Mouse (Mus musculus) liver, embryonic 13.5 days (tissue): ENCODE results near the gene Lkaaear1. TPM values are rescaled to one million over a fixed set of nuclear protein-coding genes. Genes with fewer than 3 reads are reported as not detected.

Experiments used
- ATAC-seq: fragments of 200-750 bp; cut with Nextera tagmentation; 2 replicates; pipeline ENCODE4 v1.8.0; 2017; ENCODE audit warnings: low read depth, mild to moderate bottlenecking, moderate number of reproducible peaks, moderate library complexity
- DNase-seq: peaks from one replicate; pipeline ENCODE4 v3.0.0; 2022
- H3K27ac ChIP-seq: fragments of 300-500 bp; sonication (generic); 2 replicates; pipeline ENCODE4 v1.5.1; 2015; ENCODE audit warnings: moderate library complexity, mild to moderate bottlenecking, inconsistent platforms
- H3K27me3 ChIP-seq: fragments of 300-500 bp; sonication (generic); 2 replicates; pipeline ENCODE4 v1.6.1; 2015; ENCODE audit warnings: mild to moderate bottlenecking, inconsistent platforms
- H3K36me3 ChIP-seq: fragments of 300-500 bp; sonication (generic); 2 replicates; pipeline ENCODE4 v1.6.1; 2015; ENCODE audit warnings: mild to moderate bottlenecking, inconsistent platforms
- H3K4me1 ChIP-seq: fragments of 300-500 bp; sonication (generic); replicated peaks from 2 replicates; pipeline ENCODE4 v1.6.1; 2015; ENCODE audit warnings: inconsistent platforms
- H3K4me2 ChIP-seq: fragments of 300-500 bp; sonication (generic); 2 replicates; pipeline ENCODE4 v1.6.1; 2015; ENCODE audit warnings: inconsistent platforms, mild to moderate bottlenecking, moderate library complexity
- H3K4me3 ChIP-seq: fragments of 300-500 bp; sonication (generic); replicated peaks from 2 replicates; pipeline ENCODE4 v1.5.1; 2015; ENCODE audit warnings: mild to moderate bottlenecking, inconsistent platforms
- H3K9ac ChIP-seq: fragments of 300-500 bp; sonication (generic); 2 replicates; pipeline ENCODE4 v1.6.1; 2015; ENCODE audit warnings: mild to moderate bottlenecking, inconsistent platforms
- H3K9me3 ChIP-seq: fragments of 300-500 bp; sonication (generic); replicated peaks from 2 replicates; pipeline ENCODE4 v1.6.1; 2016; ENCODE audit warnings: inconsistent platforms
- WGBS: fragments of 180-500 bp; shearing (Covaris S2); methylation state at CpG from one replicate; pipeline ENCODE4 v1.1.7; 2015; ENCODE audit not compliant: insufficient replicate concordance; 5-methylcytosine and 5-hydroxymethylcytosine counted together
- polyA plus RNA-seq: library from polyadenylated mRNA; unstranded; fragments of >200 nt; fragmentation: Nextera tagmentation; extraction: Ambion mirVana; gene quantifications from 2 replicates; pipeline ENCODE4 v1.2.1, GENCODE M21; 2015

Lkaaear1 gene
- polyA plus RNA-seq, 1 experiment from 2014 or later = not detected

- DNase-seq = no peak
- Histone ChIP-seq H3K9ac (no peak overlapping the region), H3K4me1 (0 out of 2 replicates have a peak, but pooled peaks cover 5% of the 10 kb centered on the region), H3K27me3 (no peaks in the 10 kb centered on the region), H3K36me3 (peaks cover 84% of the 10 kb centered on the region), H3K9me3 (no peaks in the 10 kb centered on the region), H3K27ac (no peak overlapping the region), H3K4me2 (no peak overlapping the region), H3K4me3 (no peak overlapping the region)
- ATAC-seq = no peak
Measured at GRCm38 (mm10) chr2:181653065-181653464, 45.2 kb downstream of the Lkaaear1 start.

GRCm38 (mm10) chr2:181648926-181649325 is 49.3 kb downstream of the Lkaaear1 start:
- Histone ChIP-seq H3K27me3 (no peaks in the 10 kb centered on the region), H3K4me1 (no peaks in the 10 kb centered on the region), H3K9me3 (no peaks in the 10 kb centered on the region), H3K4me2 (no peak overlapping the region), H3K36me3 (peaks cover 93% of the 10 kb centered on the region), H3K4me3 (no peak overlapping the region), H3K27ac (no peak overlapping the region), H3K9ac (no peak overlapping the region)
- WGBS = 91% methylated on average over 10 of the region's 10 CpGs
- no peak for DNase-seq
- no peak for ATAC-seq

Other genes with a start within 250 kb of the Lkaaear1 start
- 10.2 and 10.7 TPM in 2 replicates for gene Zbtb46, start 239.0 kb downstream of the Lkaaear1 start, polyA plus RNA-seq
- 0.06 TPM in 2 replicates for gene Abhd16b, start 205.2 kb downstream of the Lkaaear1 start, polyA plus RNA-seq
- 83.0 and 87.8 TPM in 2 replicates for gene Tpd52l2, start 201.3 kb downstream of the Lkaaear1 start, polyA plus RNA-seq
- gene Dnajc5, start 178.0 kb downstream of the Lkaaear1 start, polyA plus RNA-seq = 29.6 and 35.7 TPM in 2 replicates
- gene Uckl1, start 113.5 kb downstream of the Lkaaear1 start, polyA plus RNA-seq = 19.8 and 22.1 TPM in 2 replicates
- gene Prpf6, start 106.6 kb downstream of the Lkaaear1 start, polyA plus RNA-seq = 33.6 and 37.3 TPM in 2 replicates
- gene Zfp512b, start 105.6 kb downstream of the Lkaaear1 start, polyA plus RNA-seq = 8.4 and 9.0 TPM in 2 replicates
- gene Samd10, start 99.2 kb downstream of the Lkaaear1 start, polyA plus RNA-seq = 2.2 and 2.4 TPM in 2 replicates
- gene Gm29797, start 41.4 kb downstream of the Lkaaear1 start, polyA plus RNA-seq = not detected in 2 replicates
- gene Sox18, start 26.8 kb downstream of the Lkaaear1 start, polyA plus RNA-seq = 6.4 and 6.5 TPM in 2 replicates
- 2.4 and 2.6 TPM in 2 replicates for gene Tcea2, start 18.1 kb downstream of the Lkaaear1 start, polyA plus RNA-seq
- gene Rgs19, start 4.5 kb downstream of the Lkaaear1 start, polyA plus RNA-seq = 17.7 and 19.9 TPM in 2 replicates
- 0.24 and 0.45 TPM in 2 replicates for gene Oprl1, start 16.6 kb upstream of the Lkaaear1 start, polyA plus RNA-seq
- 0.12 TPM in 1 of 2 replicates, not detected in the other for gene Myt1, start 64.9 kb upstream of the Lkaaear1 start, polyA plus RNA-seq
- gene Pcmtd2, start 139.4 kb upstream of the Lkaaear1 start, polyA plus RNA-seq = 14.2 and 16.9 TPM in 2 replicates
- 41.2 and 41.5 TPM in 2 replicates for gene Polr3k, start 165.9 kb upstream of the Lkaaear1 start, polyA plus RNA-seq